In the genomic region with DNA sequence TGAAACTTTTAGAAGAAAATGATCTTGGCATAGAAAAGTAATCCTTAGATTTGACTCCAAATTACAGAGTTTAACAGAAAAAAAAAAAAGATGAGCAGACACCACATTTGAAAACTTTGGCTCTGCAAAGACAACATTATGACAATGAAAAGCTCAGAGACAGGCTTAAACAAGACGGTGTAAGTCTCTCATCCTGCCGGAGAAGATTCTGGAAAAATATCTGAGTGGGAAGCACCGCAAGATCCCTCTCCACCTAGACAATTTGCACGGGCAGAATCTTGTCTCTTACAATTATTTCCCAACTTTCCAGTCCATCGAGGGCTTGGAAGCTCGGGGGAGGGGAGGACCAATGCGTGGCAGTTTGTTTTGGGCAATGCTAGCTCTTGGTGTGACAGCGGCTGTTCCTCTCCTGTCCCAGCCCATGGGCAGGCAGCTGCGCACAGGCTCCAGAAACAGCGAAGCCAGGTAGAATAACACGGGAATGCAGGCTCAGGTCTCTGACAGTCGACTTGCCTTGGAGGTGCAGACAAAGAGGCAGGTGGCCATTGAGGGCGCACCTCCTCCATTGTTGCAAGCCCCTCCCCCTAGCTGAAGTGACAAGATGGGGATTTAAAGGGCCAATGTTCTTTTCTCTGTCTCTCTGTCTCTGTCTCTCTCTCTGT, we compare ENCODE assay signal across 7 mouse cellular contexts. TPM values are rescaled to one million over a fixed set of nuclear protein-coding genes. Genes with fewer than 3 reads are reported as not detected.
A peak's percentile ranks its signal among the peaks of the same experiment; 100 is the strongest.
DNase-seq lines count a peak whose midpoint lies in the region; ATAC-seq and TF ChIP-seq lines count a peak whose summit lies in the region.

No protein-coding gene starts in this region.

- no peaks in the 10 kb centered on the region for H3K36me3 ChIP-seq in hindbrain, postnatal 0 days (ENCODE audit: insufficient read depth, low read length)

- peak overlapping the region; percentile 72 for H3K4me2 ChIP-seq in hindbrain, postnatal 0 days (ENCODE audit: low read depth, low read length)

- peak; percentile 79 for ATAC-seq in hindbrain, postnatal 0 days
- peak; percentile 71 for ATAC-seq in megakaryocyte progenitor cell, adult 5-6 weeks (replicated peaks; ENCODE audit: poor library complexity)

- H3K4me3 ChIP-seq in hindbrain, postnatal 0 days (ENCODE audit: low read length) = peak overlapping the region; percentile 52

- WGBS in hindbrain, postnatal 0 days = 2% methylated on average over 13 of the region's 13 CpGs

- no peaks in the 10 kb centered on the region for H3K9me3 ChIP-seq in hindbrain, postnatal 0 days (ENCODE audit: low read length)

- H3K27me3 ChIP-seq in hindbrain, postnatal 0 days (ENCODE audit: insufficient read depth, low read length) = no peaks in the 10 kb centered on the region

- peak; percentile 39; the same call in 1 of the 2 replicates for TF ChIP-seq CTCF in hindbrain, postnatal 0 days (IDR thresholded peaks at IDR 0.05; ENCODE audit: low read depth)

- peak; percentile 65 to 91 for DNase-seq in adrenal gland, adult (ENCODE audit: inconsistent age in 2 of 2, low spot score in 1 of 2)
- DNase-seq in cerebellum, adult 8-10 months = peak; percentile 69
- peak; percentile 21 to 68 for DNase-seq in frontal cortex, adult 2 months (ENCODE audit: extremely low spot score in 1 of 2, low spot score in 1 of 2)
- DNase-seq in hindbrain, postnatal 0 days (ENCODE audit: low spot score) = peak; percentile 85
- DNase-seq in left cerebral cortex, postnatal 10 days (ENCODE audit: extremely low spot score in 1 of 2, low spot score in 2 of 2) = peak; percentile 32 to 61
- DNase-seq in right cerebral cortex, postnatal 14 days = peak; percentile 28

- peak overlapping the region; percentile 90 for H3K27ac ChIP-seq in hindbrain, postnatal 0 days

- no peaks in the 10 kb centered on the region for H3K4me1 ChIP-seq in hindbrain, postnatal 0 days (ENCODE audit: insufficient read depth, low read length)

- peak overlapping the region; percentile 66 for H3K9ac ChIP-seq in hindbrain, postnatal 0 days (replicated peaks; ENCODE audit: low read length)

- intact Hi-C loops in left cerebral cortex, postnatal 10 days (cut with DNase I) = no loop called here

RNA-seq across cellular contexts. Expression of a gene that starts 23.2 kb away (rescaled TPM):
- polyA plus RNA-seq in frontal cortex, adult 2 months (2012; rRNA removed) = 36.3 and 37.2 TPM in 2 replicates
- total RNA-seq in hindbrain, postnatal 0 days (2014; rRNA removed) = 43.5 and 54.8 TPM in 2 replicates
- 32.8 and 35.0 TPM in 2 replicates for polyA plus RNA-seq in hindbrain, postnatal 0 days (2015; fragmentation: Nextera tagmentation; extraction: Ambion mirVana)
- total RNA-seq in left cerebral cortex, postnatal 10 days (2021) = 10 to 100 TPM; 56.2 to 62.9 TPM
- total RNA-seq in megakaryocyte progenitor cell, adult 5-6 weeks (2015) = 20.1 and 21.9 TPM in 2 replicates
- total RNA-seq in megakaryocyte progenitor cell, adult 5-6 weeks (2017) = 29.5 and 42.7 TPM in 2 replicates

RNA-seq across cellular contexts. Expression of a gene that starts 35.9 kb away (rescaled TPM):
- polyA plus RNA-seq in frontal cortex, adult 2 months (2012; rRNA removed) = 32.8 and 37.2 TPM in 2 replicates
- 57.7 and 60.8 TPM in 2 replicates for total RNA-seq in hindbrain, postnatal 0 days (2014; rRNA removed)
- 33.3 and 37.2 TPM in 2 replicates for polyA plus RNA-seq in hindbrain, postnatal 0 days (2015; fragmentation: Nextera tagmentation; extraction: Ambion mirVana)
- 10 to 100 TPM; 47.5 TPM for total RNA-seq in left cerebral cortex, postnatal 10 days (2021)
- 12.5 and 12.8 TPM in 2 replicates for total RNA-seq in megakaryocyte progenitor cell, adult 5-6 weeks (2015)
- 6.0 and 7.1 TPM in 2 replicates for total RNA-seq in megakaryocyte progenitor cell, adult 5-6 weeks (2017)

RNA-seq across cellular contexts. Expression of a gene that starts 57.6 kb away (rescaled TPM):
- polyA plus RNA-seq in frontal cortex, adult 2 months (2012; rRNA removed) = 4.9 and 5.2 TPM in 2 replicates
- total RNA-seq in hindbrain, postnatal 0 days (2014; rRNA removed) = 16.4 and 17.6 TPM in 2 replicates
- polyA plus RNA-seq in hindbrain, postnatal 0 days (2015; fragmentation: Nextera tagmentation; extraction: Ambion mirVana) = 0.69 and 1.1 TPM in 2 replicates
- 10 to 100 TPM; 10.1 TPM for total RNA-seq in left cerebral cortex, postnatal 10 days (2021)
- 20.3 and 22.4 TPM in 2 replicates for total RNA-seq in megakaryocyte progenitor cell, adult 5-6 weeks (2015)
- total RNA-seq in megakaryocyte progenitor cell, adult 5-6 weeks (2017) = 17.3 and 20.4 TPM in 2 replicates

Comparison
In these comparisons a context has a peak if more than half of its experiments do, and no peak if none do; other contexts are left out.
1. Peak in every context shown above with its lines: DNase-seq, ATAC-seq, H3K4me3 ChIP-seq and H3K27ac ChIP-seq.
2. DNase-seq: peak in every context shown above with its lines; median percentile 85 in hindbrain, postnatal 0 days; 78 in adrenal gland, adult; 69 in cerebellum, adult 8-10 months; 46 in left cerebral cortex, postnatal 10 days; 44 in frontal cortex, adult 2 months; 28 in right cerebral cortex, postnatal 14 days.